Mouse (Mus musculus) frontal cortex, postnatal 25 days (tissue): ENCODE measurements around the gene Prcc.

ENCODE experiments used
- DNase-seq, 2 experiments: peaks; one replicate each; pipeline ENCODE4 v3.0.0; 2022; ENCODE audit warnings: low spot score in 2 of 2

Prcc gene

GRCm38 (mm10) chr3:87885281-87886003 lies at the start of gene Prcc:
Gene Prcc (minus strand): TSS chr3:87885608.
- DNase-seq = peak; percentile 74 to 89

- no peak for DNase-seq
These were observed 49.8 kb upstream of the Prcc start for GRCm38 (mm10) chr3:87935201-87935600.

GRCm38 (mm10) chr3:87934501-87934900 lies 49.1 kb upstream of the Prcc start:
- no peak for DNase-seq

DNA sequence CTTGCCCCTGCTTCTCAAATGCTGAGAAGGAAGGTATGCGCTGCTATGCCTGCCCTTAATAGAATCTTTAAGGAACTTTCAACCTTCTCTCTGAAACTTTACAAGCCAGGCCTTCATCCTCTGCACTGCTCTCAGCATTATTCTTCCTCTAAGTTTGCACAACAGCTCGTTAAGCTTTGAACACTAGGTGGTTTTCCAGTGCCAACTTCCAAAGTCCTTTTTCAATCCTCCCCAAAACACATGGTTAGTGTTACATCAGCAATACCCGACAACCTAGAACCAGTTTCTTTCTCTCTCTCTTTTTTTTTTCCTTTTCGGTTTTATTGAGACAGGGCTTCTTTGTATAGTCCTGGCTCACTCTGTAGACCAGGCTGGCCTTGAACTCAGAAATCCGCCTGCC lies 48.6 kb upstream of the Prcc start:
- DNase-seq = no peak

DNA sequence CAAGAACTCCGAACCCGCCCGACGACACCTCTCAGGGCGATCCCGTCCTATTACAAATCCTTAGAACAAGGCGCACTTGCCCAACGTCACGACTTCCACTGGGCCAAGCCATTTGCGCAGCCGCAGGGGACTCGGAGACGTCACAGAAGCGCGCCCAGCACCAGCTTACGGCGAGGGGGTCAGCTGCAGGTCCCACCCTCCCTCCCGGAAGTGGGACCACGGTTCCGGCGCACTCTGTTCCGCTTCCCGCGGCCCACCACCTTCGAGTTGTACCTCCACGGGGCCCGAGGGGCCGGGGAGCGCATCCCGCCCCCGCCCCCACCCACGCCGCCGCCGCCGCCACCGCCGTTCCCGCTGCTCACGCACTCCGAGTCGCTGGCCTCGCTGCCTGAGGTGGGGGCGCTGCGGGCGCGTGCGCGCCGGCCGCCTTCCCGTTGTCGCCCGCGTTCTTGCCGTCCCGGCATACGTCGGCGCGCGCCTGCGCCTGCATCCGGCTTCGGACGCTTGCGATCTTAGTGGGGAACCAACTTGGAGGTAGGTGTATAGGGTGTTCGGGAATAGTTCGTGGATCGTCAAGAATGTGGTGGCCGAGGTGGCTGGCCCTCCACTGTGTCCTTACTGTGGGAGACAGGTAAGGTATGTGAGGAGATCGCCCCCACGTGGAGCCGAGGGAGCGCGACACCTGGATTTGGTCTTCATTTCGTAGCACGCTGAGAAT lies 44.8 kb upstream of the Prcc start, which contains the start of the genes Isg20l2 and Rrnad1:
Isg20l2 (plus strand) TSS at position 237 of the 718 bp plus-strand sequence.
Rrnad1 (minus strand) TSS at position 640 of the 718 bp plus-strand sequence.
- peak; percentile 92 to 95 for DNase-seq

DNA sequence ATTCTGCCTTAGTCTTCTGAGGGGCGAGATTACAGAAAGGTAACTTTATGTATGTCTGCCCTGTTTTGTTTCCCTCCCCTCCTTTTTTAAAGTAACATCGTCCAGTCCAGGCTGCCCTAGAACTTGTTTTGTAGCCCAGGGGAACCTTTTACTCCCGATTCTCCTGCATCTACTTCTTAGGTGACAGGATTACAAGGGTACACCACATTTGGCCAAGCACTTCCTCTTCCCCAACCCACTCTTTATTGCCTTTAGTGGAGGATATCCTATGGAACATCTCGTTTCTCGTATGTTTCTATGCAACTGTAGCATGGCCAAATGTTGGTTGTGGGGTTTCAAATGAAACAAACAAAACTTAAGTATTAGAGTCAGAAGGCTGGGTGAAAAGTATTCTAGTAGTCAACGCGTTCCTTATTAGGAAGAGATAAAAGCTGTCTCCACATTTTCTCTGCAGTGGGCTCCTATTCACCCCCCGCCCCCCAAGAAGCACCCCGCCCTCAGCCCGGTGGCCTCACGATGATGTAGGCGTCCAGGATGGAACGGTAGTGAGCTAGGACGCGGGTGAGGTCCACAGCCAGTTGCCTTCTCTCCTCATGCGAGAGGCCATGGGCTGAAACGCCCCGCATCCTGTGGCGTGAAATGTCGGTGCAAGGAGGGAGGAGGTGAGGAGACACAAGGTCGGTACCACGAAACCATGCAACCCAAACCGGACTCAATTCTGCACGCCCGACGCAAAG lies 44.1 kb upstream of the Prcc start:
- no peak for DNase-seq

- no peak for DNase-seq
These were observed 42.0 kb upstream of the Prcc start for GRCm38 (mm10) chr3:87927452-87927851.

GRCm38 (mm10) chr3:87924996-87925395 lies 39.6 kb upstream of the Prcc start:
- no peak for DNase-seq

DNA sequence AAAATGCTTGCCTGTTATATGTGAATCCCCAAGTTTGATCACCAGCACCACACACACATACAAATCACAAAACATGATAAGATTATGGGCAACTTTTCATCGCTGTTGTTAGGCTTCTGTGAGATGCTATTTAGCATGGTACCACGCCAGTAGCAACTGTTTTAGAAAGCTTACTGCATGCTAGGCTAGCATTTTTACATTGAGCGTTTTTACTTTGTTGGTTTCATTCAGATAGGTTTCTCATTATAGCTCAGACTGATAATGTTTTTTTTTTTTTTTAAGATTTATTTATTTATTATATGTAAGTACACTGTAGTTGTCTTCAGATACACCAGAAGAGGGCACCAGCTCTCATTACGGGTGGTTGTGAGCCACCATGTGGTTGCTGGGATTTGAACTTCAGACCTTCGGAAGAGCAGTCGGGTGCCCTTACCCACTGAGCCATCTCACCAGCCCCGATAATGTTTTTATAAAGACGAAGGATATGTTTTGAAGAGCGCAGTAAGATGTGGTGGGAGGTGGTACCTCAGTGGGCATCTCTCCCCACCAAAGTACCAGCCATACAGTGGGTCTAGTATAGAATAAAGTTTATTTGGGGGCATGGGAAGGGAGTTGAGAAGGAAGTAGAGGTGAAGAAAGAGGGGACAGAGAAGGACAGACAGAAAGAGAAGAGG lies 35.0 kb upstream of the Prcc start:
- DNase-seq = no peak

- peak; percentile 60 to 69 for DNase-seq
These were observed 34.1 kb upstream of the Prcc start, which contains the start of gene Mrpl24 for GRCm38 (mm10) chr3:87919336-87920108. Gene Mrpl24 (plus strand): TSS chr3:87919506.

DNA sequence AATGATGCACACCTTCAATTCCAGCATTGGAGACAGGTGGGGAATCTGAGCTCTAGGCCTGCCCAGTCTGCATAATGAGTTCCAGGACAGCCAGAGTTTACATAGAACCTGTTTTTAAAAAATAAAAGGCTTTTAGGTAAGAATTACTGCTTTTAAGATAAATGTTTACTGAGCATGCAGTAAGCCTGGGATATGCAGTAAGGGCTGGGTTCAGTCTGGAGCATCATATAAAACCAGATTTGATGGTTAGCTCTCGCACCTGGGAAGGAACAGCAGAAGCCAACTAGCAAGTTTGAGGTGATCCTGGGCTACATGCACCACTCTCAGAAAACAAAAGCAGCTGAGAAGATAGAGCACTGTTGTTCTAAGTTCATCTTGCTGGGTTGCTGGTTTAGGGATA lies 33.1 kb upstream of the Prcc start:
- DNase-seq = no peak

DNA sequence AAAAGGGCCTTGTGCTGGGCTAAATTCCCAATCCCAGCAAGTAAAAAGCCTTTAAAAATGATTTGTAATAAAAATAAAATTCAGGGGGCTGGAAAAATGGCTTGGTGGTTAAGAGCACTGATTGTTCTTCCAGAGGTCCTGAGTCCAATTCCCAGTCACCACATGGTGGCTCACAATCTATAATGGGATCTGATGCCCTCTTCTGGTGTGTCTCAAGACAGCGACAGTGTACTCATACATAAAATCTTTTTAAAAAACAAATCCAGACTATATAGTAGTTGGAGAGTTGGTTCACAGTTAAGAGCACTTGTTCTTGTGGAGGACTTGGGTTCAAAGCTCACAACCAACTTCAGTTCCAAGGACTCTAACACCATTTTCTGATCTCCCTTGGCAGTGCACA lies 31.6 kb upstream of the Prcc start:
- no peak for DNase-seq

DNA sequence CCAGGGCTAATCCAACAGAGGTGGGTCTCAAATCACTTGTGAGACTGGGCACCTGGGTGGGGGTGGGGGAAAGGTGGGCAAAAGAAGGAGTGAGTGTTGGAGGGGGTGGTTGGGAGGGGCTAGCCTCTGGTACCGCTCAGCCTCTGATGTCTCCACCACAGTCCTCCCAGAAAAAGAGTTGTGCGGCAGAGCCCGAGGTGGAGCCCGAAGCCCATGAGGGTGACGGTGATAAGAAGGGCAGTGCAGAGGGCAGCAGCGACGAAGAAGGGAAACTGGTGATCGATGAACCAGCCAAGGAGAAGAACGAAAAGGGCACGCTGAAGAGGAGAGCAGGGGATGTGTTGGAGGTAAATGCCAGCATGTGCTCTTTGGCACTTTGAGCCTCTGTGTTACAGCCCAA lies 28.5 kb upstream of the Prcc start:
- DNase-seq = no peak

DNA sequence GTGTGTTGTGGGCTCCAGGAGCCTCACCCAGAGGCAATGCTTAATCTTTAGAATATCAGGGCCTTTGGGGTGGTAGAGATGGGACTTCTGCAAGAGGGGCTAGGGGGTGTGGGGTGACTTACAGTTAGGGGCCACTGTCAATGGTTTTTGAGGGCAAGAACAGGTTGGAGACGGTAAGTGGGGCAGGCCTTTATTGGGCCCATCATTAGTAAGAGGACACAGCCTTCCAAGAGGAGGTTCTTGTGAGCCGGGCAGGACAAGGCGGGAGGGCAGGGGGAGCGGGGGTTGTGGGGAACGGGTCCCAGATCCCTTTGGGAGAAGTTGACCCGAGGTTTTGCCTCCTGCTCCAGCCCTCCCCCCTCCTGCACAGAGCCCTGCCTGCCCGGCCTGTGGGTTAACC lies 28.1 kb upstream of the Prcc start:
- DNase-seq = no peak

- no peak for DNase-seq
These were observed 25.2 kb upstream of the Prcc start for GRCm38 (mm10) chr3:87910573-87911141.

GRCm38 (mm10) chr3:87909874-87910273 lies 24.5 kb upstream of the Prcc start:
- DNase-seq = no peak

DNA sequence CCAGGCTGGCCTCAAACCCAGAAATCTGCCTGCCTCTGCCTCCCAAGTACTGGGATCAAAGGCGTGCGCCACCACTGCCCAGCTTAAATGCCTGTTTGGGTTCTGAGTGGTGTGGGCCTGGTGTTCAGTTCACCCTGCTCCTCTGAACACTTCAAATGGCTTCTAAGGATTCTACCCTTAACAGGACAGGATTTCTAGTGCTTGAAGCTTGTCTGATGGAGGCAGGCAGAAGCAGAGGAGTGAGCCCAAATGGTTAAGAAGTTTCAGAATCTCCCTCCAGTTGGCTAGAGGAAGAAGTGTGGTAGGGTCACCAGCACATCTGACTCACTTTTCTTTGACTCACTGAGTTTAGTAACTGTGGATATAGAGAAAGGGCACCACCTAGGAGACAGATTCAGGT lies 24.0 kb upstream of the Prcc start:
- no peak for DNase-seq

DNA sequence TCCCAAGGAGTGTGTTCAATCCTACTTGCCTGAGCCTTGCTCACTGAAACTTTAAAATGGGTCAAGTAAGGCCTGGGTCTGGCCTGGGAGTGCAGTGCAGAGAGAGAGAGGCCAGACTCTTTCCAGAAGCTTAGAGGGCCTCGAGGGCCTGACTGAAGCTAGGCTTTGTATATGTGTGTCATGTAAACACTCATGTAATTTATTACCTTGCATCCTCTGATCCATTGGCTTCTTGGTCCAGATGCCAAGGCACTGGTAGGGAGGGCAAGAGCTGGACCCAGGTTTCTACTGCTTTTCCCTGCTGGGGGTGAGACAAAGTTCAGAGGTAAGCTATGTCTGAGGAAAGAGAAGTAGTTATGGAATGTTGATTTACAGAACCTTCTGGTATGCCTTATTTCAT lies 22.5 kb upstream of the Prcc start:
- no peak for DNase-seq

DNA sequence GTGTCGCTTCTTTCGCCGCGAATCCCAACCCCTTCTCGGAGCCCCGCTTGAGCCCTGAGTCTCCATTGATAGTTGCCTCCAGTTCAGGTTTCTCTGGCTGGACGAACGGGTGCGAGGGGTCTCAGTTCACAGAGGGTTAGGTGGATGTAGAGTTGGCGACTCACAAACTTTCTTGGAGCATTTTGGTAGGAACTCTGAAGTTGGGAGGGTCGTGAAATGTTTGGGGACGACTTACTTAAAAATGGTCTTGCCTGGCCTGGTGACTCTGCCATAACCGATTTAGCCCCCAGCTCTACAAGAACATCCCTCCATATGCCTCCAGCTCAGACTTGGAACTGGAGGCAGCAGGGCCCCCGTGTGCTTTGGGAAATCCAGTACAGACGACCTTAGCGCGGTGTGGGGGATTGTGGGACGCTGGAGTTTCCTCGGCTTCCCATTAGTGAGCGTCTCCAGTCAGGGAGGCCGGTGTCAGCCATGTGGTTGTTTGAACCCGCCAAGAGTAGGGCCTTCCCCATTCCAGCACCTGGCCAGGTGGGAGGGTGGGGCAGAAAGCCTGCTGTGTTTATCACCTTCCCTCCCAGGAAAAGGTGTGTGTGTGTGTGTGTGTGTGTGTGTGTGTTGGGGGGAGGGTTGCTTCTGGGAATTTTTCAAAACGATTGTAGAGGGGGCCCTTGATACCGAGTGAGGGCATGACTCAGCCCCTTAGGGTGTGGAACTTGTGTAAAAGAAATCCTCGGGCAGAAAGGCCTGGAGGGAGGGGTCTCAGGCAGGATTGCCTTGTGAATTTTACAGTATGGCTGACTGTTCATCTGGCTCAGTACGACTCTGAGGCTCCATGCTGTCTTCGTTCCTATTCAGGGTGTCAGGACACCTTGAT lies 21.8 kb upstream of the Prcc start:
- no peak for DNase-seq

DNA sequence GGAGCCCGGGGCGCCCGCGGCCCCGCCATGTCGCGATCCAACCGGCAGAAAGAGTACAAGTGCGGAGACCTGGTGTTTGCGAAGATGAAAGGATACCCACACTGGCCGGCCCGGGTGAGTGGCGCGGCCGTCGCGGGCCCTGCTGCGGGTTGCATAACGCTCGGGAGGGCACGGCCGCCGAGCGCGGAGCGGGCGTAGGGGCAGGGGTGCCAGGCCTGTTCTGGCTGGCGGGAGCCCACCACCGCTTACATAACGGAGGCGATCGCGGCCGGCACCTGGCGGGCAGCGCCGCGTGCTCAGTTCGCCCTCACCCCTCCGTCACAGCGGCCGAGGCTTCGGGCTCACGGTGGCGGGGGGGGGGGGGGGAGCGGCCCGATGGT lies 21.2 kb upstream of the Prcc start:
- peak in 1 of 2 experiments; percentile 53 for DNase-seq
